Mouse (Mus musculus) lung, postnatal 10 days (tissue): ENCODE results near the gene Ifrd2.

ENCODE experiments used
- DNase-seq: peaks from one replicate; pipeline ENCODE4 v3.0.0; 2021

The Ifrd2 gene

GRCm38 (mm10) chr9:107576357-107577107 is 10.9 kb upstream of the Ifrd2 start, which contains the start of gene Hyal1:
Gene Hyal1, plus strand, starts transcription at chr9:107576927.
- DNase-seq = peak; percentile 94

- no peak for DNase-seq
Measured at GRCm38 (mm10) chr9:107577871-107578270, 9.6 kb upstream of the Ifrd2 start.

GRCm38 (mm10) chr9:107578587-107578986 is 8.9 kb upstream of the Ifrd2 start, which contains the start of gene Naa80:
Gene Naa80, plus strand, starts transcription at chr9:107578887.
- no peak for DNase-seq

DNA sequence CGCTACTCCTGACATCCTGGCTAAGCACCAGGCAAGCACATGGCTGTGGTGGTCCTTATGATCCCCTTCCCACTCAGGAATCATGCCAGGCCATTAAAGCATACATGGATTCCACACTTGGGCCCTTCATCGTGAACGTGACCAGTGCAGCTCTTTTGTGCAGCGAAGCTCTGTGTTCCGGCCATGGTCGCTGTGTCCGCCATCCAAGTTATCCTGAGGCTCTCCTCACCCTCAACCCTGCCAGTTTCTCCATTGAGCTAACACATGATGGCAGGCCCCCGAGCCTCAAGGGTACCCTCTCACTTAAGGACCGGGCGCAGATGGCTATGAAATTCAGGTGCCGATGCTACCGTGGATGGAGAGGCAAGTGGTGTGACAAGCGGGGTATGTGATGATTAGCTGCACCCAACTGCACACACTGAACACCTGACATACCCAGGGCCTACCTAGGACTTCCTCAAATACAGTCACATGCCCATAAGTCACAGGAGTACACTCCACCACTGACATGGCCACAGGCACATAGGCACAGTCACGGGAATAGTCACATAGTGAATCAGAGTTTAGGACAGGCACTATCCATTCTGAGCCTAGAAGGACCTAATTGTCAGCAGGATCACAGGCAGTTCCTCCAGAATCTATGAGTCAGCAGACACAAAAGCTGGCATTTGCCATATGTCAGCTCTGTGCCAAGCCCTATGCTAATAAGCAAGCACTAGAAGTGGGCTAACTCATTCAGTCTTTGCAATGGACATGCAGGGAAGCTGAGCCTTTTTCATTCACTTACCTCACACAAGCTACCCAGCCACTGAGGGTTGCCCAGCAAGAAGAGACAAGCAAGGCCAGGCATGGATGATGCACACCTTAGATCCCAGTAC is 8.2 kb upstream of the Ifrd2 start:
- no peak for DNase-seq

- DNase-seq = peak; percentile 98
Measured at GRCm38 (mm10) chr9:107580501-107581317, 6.7 kb upstream of the Ifrd2 start, which contains the start of gene Hyal3. Gene Hyal3, plus strand, starts transcription at chr9:107580818.

GRCm38 (mm10) chr9:107581584-107581983 is 5.9 kb upstream of the Ifrd2 start:
- DNase-seq = no peak

- DNase-seq = no peak
Measured at GRCm38 (mm10) chr9:107582509-107583062, 4.9 kb upstream of the Ifrd2 start.

GRCm38 (mm10) chr9:107583174-107583573 is 4.3 kb upstream of the Ifrd2 start:
- no peak for DNase-seq

DNA sequence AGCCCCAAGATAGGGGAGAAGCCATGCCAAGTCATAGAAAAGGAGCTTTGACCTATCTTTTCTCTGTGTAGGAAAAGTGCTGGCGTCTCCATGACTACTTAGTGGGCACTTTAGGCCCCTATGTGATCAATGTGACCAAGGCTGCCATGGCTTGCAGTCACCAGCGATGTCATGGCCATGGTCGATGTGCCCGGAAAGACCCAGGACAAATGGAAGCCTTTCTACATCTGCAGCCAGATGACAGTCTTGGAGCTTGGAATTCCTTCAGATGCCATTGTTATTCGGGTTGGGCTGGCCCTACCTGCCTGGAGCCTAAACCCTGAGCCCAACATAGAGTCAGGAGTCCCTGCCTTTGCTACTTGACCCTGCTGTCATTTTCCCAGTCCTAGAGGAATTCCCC is 938 bp upstream of the Ifrd2 start:
- DNase-seq = no peak

DNA sequence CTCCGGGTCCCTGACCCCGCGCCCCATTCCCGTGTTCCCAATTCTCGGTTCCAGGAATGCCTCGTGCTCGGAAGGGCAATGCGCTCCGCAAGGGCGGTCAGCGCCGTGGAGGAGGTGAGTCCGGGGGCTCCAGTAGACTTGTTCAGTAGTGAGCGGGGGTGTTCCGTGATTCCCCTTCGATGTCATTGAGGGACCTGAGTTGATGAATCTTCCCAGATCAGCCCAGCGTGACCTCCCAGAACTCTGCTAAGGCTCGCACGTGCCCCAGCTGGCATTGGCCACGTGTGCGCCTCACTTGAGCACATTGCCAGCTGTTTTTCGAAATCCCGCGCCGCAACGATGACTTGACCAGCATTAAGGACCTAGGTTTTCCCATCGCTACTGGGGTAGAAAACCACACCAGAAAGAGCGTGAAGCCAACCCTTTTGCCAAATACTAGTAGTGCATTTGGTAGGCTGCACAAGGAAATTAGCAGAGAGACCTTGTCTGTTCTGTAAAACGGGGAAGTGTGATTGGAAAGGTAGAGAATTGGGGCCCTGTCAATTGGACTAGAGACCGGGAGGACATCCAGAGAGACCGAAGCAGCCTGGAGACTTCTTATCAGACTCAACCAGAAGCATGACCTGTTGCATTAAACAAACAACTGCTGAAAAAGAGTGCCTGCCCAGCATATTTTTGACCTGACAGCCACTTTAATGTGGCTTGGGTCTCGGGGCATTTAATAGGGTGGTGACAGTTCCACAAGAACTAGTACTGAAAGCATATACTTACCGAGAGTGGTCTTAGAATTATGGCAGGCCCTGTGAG is 594 bp downstream of the Ifrd2 start:
- peak; percentile 66 for DNase-seq

- peak; percentile 81 for DNase-seq
Measured at GRCm38 (mm10) chr9:107590058-107590772, 2.8 kb downstream of the Ifrd2 start.

- no peak for DNase-seq
Measured at GRCm38 (mm10) chr9:107590773-107591060, 3.3 kb downstream of the Ifrd2 start.

- no peak for DNase-seq
Measured at GRCm38 (mm10) chr9:107593101-107593976, 5.9 kb downstream of the Ifrd2 start.

GRCm38 (mm10) chr9:107594281-107595062 is 7.0 kb downstream of the Ifrd2 start:
- DNase-seq = no peak

- peak; percentile 47 for DNase-seq
Measured at GRCm38 (mm10) chr9:107596619-107597569, 9.5 kb downstream of the Ifrd2 start.

DNA sequence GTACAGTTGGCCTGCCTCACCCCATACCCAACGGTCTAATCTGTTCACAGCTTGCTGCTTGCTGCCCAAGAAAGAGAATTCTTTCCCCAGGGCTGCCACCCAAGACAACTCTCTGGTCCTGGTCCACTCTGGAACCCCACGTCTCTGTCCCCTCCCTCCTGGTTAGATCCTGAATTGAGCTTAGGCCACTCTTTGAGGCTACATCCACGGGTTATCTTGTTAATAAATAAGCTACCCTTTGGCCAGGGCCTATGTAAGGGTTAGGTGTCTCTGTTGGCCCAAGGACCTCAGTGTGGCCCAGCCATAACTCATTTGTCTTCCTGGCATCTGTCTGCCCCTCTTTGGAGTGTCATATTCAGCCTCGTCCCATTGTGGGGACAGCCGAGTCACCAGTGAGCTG is 10.9 kb downstream of the Ifrd2 start:
- DNase-seq = no peak

DNA sequence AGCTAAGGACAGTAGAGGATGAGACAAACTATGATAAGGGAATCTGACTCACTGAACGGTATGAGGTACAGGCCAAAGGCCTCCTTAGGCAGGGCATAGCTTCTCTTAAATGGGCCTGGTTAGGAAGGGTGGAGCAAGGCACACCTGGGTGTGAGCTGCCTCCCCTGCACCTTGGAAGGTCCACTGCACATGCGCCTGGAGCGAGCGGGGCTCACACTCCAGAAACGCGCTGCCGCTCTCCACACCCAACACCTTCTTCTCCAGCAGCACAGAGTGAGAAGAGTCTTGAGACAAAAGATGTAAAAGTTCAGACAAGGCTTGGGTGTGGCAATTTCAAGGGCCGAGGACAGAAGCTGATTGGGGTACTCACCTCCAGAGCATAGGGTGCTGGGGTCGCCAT is 12.0 kb downstream of the Ifrd2 start:
- no peak for DNase-seq

- DNase-seq = no peak
Measured at GRCm38 (mm10) chr9:107599842-107600241, 12.4 kb downstream of the Ifrd2 start.
